Mouse (Mus musculus): ENCODE data around the gene Arfrp1. TPM values are rescaled to one million over a fixed set of nuclear protein-coding genes. Genes with fewer than 3 reads are reported as not detected.

The Arfrp1 gene
- total RNA-seq, 2 experiments from 2014 or later = 57.3 to 60.3 TPM

Other genes starting within 250 kb of the Arfrp1 start
- 100 to 1,000 TPM; 191 to 195 TPM for gene Kcnq2, start 230.1 kb downstream of the Arfrp1 start, total RNA-seq (2021)
- gene Eef1a2, start 208.4 kb downstream of the Arfrp1 start, total RNA-seq (2021) = 100 to 1,000 TPM; 399 to 423 TPM
- 100 to 1,000 TPM; 132 to 140 TPM for gene Ppdpf, start 178.2 kb downstream of the Arfrp1 start, total RNA-seq (2021)
- gene Ptk6, start 162.6 kb downstream of the Arfrp1 start, total RNA-seq (2021) = not detected
- under 1 TPM in 1 of 2 experiments, not detected in 1; 0.18 TPM for gene Srms, start 152.2 kb downstream of the Arfrp1 start, total RNA-seq (2021)
- not detected for gene Fndc11, start 145.4 kb downstream of the Arfrp1 start, total RNA-seq (2021)
- gene Helz2, start 123.4 kb downstream of the Arfrp1 start, total RNA-seq (2021) = 1 to 10 TPM; 1.4 to 1.5 TPM
- 10 to 100 TPM; 18.8 to 23.2 TPM for gene Gmeb2, start 77.4 kb downstream of the Arfrp1 start, total RNA-seq (2021)
- gene Stmn3, start 50.9 kb downstream of the Arfrp1 start, total RNA-seq (2021) = 100 to 1,000 TPM; 885 to 936 TPM
- gene Rtel1, start 45.7 kb downstream of the Arfrp1 start, total RNA-seq (2021) = 10 to 100 TPM; 53.6 to 67.6 TPM
- gene Zgpat, start 476 bp downstream of the Arfrp1 start, total RNA-seq (2021) = 10 to 100 TPM; 73.9 to 83.5 TPM
- gene Lime1, start 14.7 kb upstream of the Arfrp1 start, total RNA-seq (2021) = 10 to 100 TPM; 40.8 to 44.9 TPM
- 10 to 100 TPM; 16.6 to 16.8 TPM for gene Zbtb46, start 94.0 kb upstream of the Arfrp1 start, total RNA-seq (2021)
- not detected for gene Abhd16b, start 127.8 kb upstream of the Arfrp1 start, total RNA-seq (2021)
- 10 to 100 TPM; 69.7 to 73.5 TPM for gene Tpd52l2, start 131.7 kb upstream of the Arfrp1 start, total RNA-seq (2021)
- gene Dnajc5, start 155.1 kb upstream of the Arfrp1 start, total RNA-seq (2021) = 100 to 1,000 TPM; 288 to 305 TPM
- 10 to 100 TPM; 66.1 to 69.2 TPM for gene Uckl1, start 219.5 kb upstream of the Arfrp1 start, total RNA-seq (2021)
- gene Prpf6, start 226.5 kb upstream of the Arfrp1 start, total RNA-seq (2021) = 10 to 100 TPM; 49.7 to 51.6 TPM
- gene Zfp512b, start 227.4 kb upstream of the Arfrp1 start, total RNA-seq (2021) = 100 to 1,000 TPM; 191 to 197 TPM
- gene Samd10, start 233.8 kb upstream of the Arfrp1 start, total RNA-seq (2021) = 10 to 100 TPM; 43.7 to 48.7 TPM

Data from left cerebral cortex, postnatal 4 days (tissue).